Mouse (Mus musculus): ENCODE measurements at regions not wholly inside any gene's neighbourhood (a gene's known extent, or its start where the extent isn't known, plus 50 kb on each side); places are given as distances from the start of the nearest gene placed in this dataset.
"Not testable (repeated sequence)": the region's sequence is repeated elsewhere in the genome, so short reads cannot be mapped to it uniquely, and the experiment has no call there.

DNA sequence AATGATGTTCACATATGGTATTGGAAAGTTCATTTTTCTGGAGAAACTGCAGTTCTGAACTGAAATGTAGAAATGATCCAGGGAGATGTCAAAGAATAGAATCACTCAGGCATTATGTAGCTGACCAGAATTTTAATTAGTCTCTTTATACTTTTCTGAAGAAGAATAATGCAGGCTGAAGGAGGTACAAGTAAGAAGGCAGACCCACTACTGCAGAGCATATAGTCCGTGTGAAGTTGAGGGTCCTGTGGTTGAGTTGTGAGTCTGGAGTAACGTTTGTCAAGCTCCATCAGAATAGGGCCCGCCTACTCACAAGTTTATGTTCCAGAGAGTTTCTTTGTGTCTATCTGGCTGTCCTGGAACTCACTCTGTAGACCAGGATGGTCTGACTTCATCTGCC lies 575.8 kb upstream of the Cobl start:
- Histone ChIP-seq H3K4me3 (ENCODE audit: low read depth, low read length) (no peak overlapping the region), H3K9me3 (ENCODE audit: control insufficient read depth, low read length) (no peaks in the 10 kb centered on the region), H3K36me3 (ENCODE audit: control insufficient read depth, insufficient read depth, low read length) (no peaks in the 10 kb centered on the region), H3K4me1 (ENCODE audit: control insufficient read depth, insufficient read depth, low read length) (no peaks in the 10 kb centered on the region), H3K27me3 (ENCODE audit: control insufficient read depth, insufficient read depth, low read length) (no peaks in the 10 kb centered on the region), H3K27ac (ENCODE audit: low read depth, low read length) (no peak overlapping the region), H3K4me2 (no peak overlapping the region), H3K9ac (ENCODE audit: low read length) (no peak overlapping the region)
- DNase-seq (ENCODE audit: low spot score, missing footprints) (no peak), ATAC-seq (ENCODE audit: low FRiP score) (peak; percentile 72)
- 62% methylated on average over 3 of the region's 3 CpGs for WGBS

DNA sequence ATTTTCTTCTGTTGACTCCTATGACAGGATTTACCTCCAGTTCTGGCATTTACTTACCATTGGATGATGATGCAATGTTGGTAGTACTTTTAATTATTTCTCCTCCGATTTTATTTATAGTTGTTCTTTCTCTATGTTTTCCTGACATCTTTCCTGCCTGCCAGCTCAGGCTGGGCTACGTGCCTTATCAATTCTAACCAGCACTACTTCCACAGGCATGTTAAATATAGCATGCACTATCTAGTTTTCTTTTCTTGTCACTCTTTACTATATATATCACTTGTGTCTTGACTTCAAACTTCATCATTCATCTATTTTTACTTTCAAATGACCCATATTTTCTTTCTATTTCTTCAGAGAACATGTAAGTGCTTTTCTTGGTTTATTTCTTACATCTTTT lies 567.7 kb upstream of the Cobl start:
- no peaks in the 10 kb centered on the region for H3K9me3 ChIP-seq (ENCODE audit: control insufficient read depth, low read length)
- H3K27ac ChIP-seq (ENCODE audit: low read depth, low read length) = no peak overlapping the region
- WGBS = 87% methylated on average over 2 of the region's 2 CpGs
- no peak for DNase-seq (ENCODE audit: low spot score, missing footprints)
- no peak overlapping the region for H3K4me2 ChIP-seq
- no peak for ATAC-seq (ENCODE audit: low FRiP score)
- no peak overlapping the region for H3K9ac ChIP-seq (ENCODE audit: low read length)
- H3K27me3 ChIP-seq (ENCODE audit: control insufficient read depth, insufficient read depth, low read length) = no peaks in the 10 kb centered on the region
- no peaks in the 10 kb centered on the region for H3K4me1 ChIP-seq (ENCODE audit: control insufficient read depth, insufficient read depth, low read length)
- H3K36me3 ChIP-seq (ENCODE audit: control insufficient read depth, insufficient read depth, low read length) = no peaks in the 10 kb centered on the region
- H3K4me3 ChIP-seq (ENCODE audit: low read depth, low read length) = no peak overlapping the region

DNA sequence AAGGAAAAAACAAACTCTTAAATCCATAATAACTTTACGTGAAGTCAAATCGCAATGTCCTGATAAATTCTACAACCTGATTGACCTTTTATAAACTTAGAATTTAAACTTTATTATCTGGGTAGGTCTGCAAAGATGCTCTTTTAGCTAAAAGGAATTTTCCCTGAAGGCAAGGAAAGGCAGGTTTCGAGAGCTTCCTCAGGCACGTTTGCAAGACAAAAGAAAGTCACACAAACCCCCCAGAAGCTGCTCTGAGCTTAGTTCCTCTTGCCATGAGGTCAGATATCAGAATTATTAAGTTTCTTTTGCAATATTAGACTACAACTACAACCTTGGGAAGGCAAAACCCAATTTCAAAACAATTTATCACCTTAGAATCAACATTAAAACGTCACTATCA lies 544.1 kb upstream of the Cobl start:
- 48% methylated on average over 5 of the region's 5 CpGs for WGBS
- H3K27me3 ChIP-seq (ENCODE audit: control insufficient read depth, insufficient read depth, low read length); DNase-seq (ENCODE audit: low spot score, missing footprints); ATAC-seq (ENCODE audit: low FRiP score); H3K9me3 ChIP-seq (ENCODE audit: control insufficient read depth, low read length); H3K4me3 ChIP-seq (ENCODE audit: low read depth, low read length); H3K9ac ChIP-seq (ENCODE audit: low read length); H3K4me2 ChIP-seq; H3K4me1 ChIP-seq (ENCODE audit: control insufficient read depth, insufficient read depth, low read length); H3K36me3 ChIP-seq (ENCODE audit: control insufficient read depth, insufficient read depth, low read length); H3K27ac ChIP-seq (ENCODE audit: low read depth, low read length): not testable (repeated sequence)

DNA sequence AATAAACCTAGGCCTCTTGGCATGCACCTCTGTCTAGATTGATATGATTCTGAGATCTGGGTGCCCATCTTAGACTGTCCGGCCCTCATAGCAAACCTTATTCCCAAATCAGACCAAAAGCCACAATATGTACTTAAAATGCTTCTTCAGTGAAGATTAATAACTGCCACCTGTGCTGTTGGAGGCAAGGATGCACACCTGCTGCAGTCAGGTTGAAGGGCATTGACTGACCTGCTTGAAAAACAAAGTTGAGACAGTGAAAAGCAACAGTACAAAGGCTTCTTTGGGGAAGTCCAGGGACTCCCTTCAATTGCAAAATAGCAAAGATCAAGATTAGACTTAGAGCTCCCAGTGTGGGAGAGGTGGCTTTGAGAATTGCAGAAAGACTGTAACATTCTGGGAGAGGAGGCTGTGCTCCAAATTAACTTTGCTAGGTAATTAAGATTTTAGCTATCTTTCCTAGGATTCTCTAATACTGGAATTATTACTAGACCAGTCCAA lies 541.8 kb upstream of the Cobl start:
- H3K9me3 ChIP-seq (ENCODE audit: control insufficient read depth, low read length); H3K4me3 ChIP-seq (ENCODE audit: low read depth, low read length); DNase-seq (ENCODE audit: low spot score, missing footprints); H3K4me1 ChIP-seq (ENCODE audit: control insufficient read depth, insufficient read depth, low read length); ATAC-seq (ENCODE audit: low FRiP score); H3K4me2 ChIP-seq; H3K27ac ChIP-seq (ENCODE audit: low read depth, low read length); H3K9ac ChIP-seq (ENCODE audit: low read length); H3K36me3 ChIP-seq (ENCODE audit: control insufficient read depth, insufficient read depth, low read length); H3K27me3 ChIP-seq (ENCODE audit: control insufficient read depth, insufficient read depth, low read length): not testable (repeated sequence)
- WGBS = 91% methylated on average over 1 of the region's 1 CpGs

DNA sequence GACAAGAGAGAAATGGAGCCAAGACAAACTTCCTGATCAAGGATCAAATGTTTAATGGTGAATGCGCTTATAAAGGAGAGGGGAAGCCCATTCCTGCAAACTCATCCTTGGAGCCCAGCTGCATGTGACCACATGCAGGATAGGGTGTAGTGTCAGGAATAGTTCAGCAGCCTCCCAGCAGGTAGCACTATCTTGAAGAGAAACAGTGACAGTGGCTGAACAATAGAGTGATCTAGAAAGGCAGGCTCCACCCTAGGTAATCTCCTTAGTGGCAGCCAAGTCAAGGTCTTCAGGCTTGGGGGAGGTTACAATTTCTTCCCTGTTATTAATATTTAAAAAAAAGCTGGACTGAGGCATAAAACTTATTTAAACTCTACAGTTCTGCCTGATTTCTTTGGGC lies 540.5 kb upstream of the Cobl start:
- Histone ChIP-seq H3K27ac (ENCODE audit: low read depth, low read length) (no peak overlapping the region), H3K9ac (ENCODE audit: low read length) (no peak overlapping the region), H3K36me3 (ENCODE audit: control insufficient read depth, insufficient read depth, low read length) (no peaks in the 10 kb centered on the region), H3K4me2 (no peak overlapping the region), H3K27me3 (ENCODE audit: control insufficient read depth, insufficient read depth, low read length) (no peaks in the 10 kb centered on the region), H3K4me1 (ENCODE audit: control insufficient read depth, insufficient read depth, low read length) (no peaks in the 10 kb centered on the region), H3K9me3 (ENCODE audit: control insufficient read depth, low read length) (no peaks in the 10 kb centered on the region), H3K4me3 (ENCODE audit: low read depth, low read length) (no peak overlapping the region)
- WGBS = 85% methylated on average over 1 of the region's 1 CpGs
- ATAC-seq (ENCODE audit: low FRiP score) (no peak), DNase-seq (ENCODE audit: low spot score, missing footprints) (no peak)

DNA sequence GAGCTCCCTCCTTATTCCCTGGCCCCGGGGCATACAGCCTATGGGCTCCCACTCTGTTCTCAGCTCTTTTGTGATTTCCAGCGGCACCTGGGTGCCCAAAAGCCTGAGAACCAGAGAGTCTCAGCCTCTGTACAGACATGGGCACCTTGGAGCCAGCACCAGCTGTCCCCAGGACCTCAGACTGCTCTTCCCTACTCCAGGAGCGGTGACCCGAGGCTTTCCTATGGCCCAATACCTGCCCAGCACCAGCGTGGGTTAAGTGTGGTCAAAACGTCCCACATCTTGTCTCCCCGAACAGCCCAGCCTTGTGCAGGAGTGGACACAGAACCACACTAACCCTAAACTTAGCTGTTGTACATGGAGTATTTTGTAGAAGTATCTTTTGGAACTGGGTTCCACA lies 534.5 kb upstream of the Cobl start:
- no peak overlapping the region for H3K9ac ChIP-seq (ENCODE audit: low read length)
- no peaks in the 10 kb centered on the region for H3K4me1 ChIP-seq (ENCODE audit: control insufficient read depth, insufficient read depth, low read length)
- WGBS = 84% methylated on average over 7 of the region's 7 CpGs
- H3K4me2 ChIP-seq = no peak overlapping the region
- ATAC-seq (ENCODE audit: low FRiP score) = no peak
- DNase-seq (ENCODE audit: low spot score, missing footprints) = no peak
- no peak overlapping the region for H3K4me3 ChIP-seq (ENCODE audit: low read depth, low read length)
- H3K36me3 ChIP-seq (ENCODE audit: control insufficient read depth, insufficient read depth, low read length) = no peaks in the 10 kb centered on the region
- H3K27me3 ChIP-seq (ENCODE audit: control insufficient read depth, insufficient read depth, low read length) = no peaks in the 10 kb centered on the region
- H3K9me3 ChIP-seq (ENCODE audit: control insufficient read depth, low read length) = no peaks in the 10 kb centered on the region
- H3K27ac ChIP-seq (ENCODE audit: low read depth, low read length) = no peak overlapping the region
